Mouse (Mus musculus) heart, adult 2 months (tissue): ENCODE measurements around the gene Wdr34. TPM values are rescaled to one million over a fixed set of nuclear protein-coding genes. Genes with fewer than 3 reads are reported as not detected.
A peak's percentile ranks its signal among the peaks of the same experiment; 100 is the strongest.

Source experiments
- DNase-seq, 2 experiments: peaks; one replicate each; pipeline ENCODE4 v3.0.0; 2021
- H3K27ac ChIP-seq: fragments of 200-600 bp; 2 replicates; pipeline ENCODE4 v1.8.1; 2022
- H3K27me3 ChIP-seq: fragments of 200-500 bp; 2 replicates; pipeline ENCODE4 v1.6.1; 2012; ENCODE audit warnings: mild to moderate bottlenecking, low read length, inconsistent platforms, mixed read lengths; ENCODE audit not compliant: control insufficient read depth, insufficient read depth
- H3K36me3 ChIP-seq: fragments of 200-500 bp; 2 replicates; pipeline ENCODE4 v1.6.1; 2012; ENCODE audit warnings: low read length, inconsistent platforms; ENCODE audit not compliant: control insufficient read depth, insufficient read depth
- H3K4me1 ChIP-seq: fragments of 200-500 bp; 2 replicates; pipeline ENCODE4 v1.6.1; 2011; ENCODE audit warnings: low read length; ENCODE audit not compliant: control insufficient read depth, insufficient read depth
- H3K4me3 ChIP-seq: fragments of 200-600 bp; 2 replicates; pipeline ENCODE4 v1.8.1; 2022
- H3K79me2 ChIP-seq: fragments of 200-500 bp; replicated peaks from 2 replicates; pipeline ENCODE4 v1.6.1; 2012; ENCODE audit warnings: mild to moderate bottlenecking, inconsistent platforms, low read length, moderate library complexity, mixed read lengths; ENCODE audit not compliant: control insufficient read depth, insufficient read depth
- H3K9ac ChIP-seq: fragments of 200-500 bp; 2 replicates; pipeline ENCODE4 v1.6.1; 2012; ENCODE audit warnings: low read depth, mild to moderate bottlenecking, control low read depth, inconsistent platforms, low read length, mixed read lengths
- CTCF ChIP-seq: fragments of 200-600 bp; IDR thresholded peaks from 2 replicates; pipeline ENCODE4 v1.8.1; 2022; ENCODE audit warnings: antibody characterized with exemption, mild to moderate bottlenecking, moderate library complexity
- EP300 ChIP-seq: fragments of 200-500 bp; IDR thresholded peaks from 2 replicates; pipeline ENCODE4 v1.6.1; 2011; ENCODE audit warnings: low read depth, low read length, control low read depth; ENCODE audit not compliant: insufficient read depth
- POLR2A ChIP-seq: fragments of 200-500 bp; IDR thresholded peaks from 2 replicates; pipeline ENCODE4 v1.6.1; 2011; ENCODE audit warnings: mild to moderate bottlenecking, low read depth, low read length, control low read depth; ENCODE audit not compliant: insufficient read depth
- WGBS: fragments of 180-500 bp; shearing (Covaris S2); methylation state at CpG from one replicate; pipeline ENCODE4 v1.1.7; 2018; 5-methylcytosine and 5-hydroxymethylcytosine counted together
- intact Hi-C: fragments of 180-260 bp; cut with DNase I; formaldehyde crosslinking; loops from one replicate; pipeline ENCODE4 v1.15.1; 2025
- microRNA-seq, 2 experiments: library from miRNA; unstranded; fragments of <30 nt; microRNA quantifications; one replicate each; pipeline ENCODE4 v1.2.0; 2021
- polyA plus RNA-seq: library from polyadenylated mRNA; depleted of rRNA; stranded (reverse); fragments of >200 nt; gene quantifications from 2 replicates; pipeline ENCODE4 v1.2.3, GENCODE M21; 2012; rRNA removed
- total RNA-seq, 2 experiments: library from RNA; stranded (reverse); gene quantifications; 2 replicates each; pipeline ENCODE4 v1.2.3; 2021

Wdr34 gene
- total and polyA plus RNA-seq, 3 experiments, result 6.4 to 10.3 (median 6.4) TPM

DNA sequence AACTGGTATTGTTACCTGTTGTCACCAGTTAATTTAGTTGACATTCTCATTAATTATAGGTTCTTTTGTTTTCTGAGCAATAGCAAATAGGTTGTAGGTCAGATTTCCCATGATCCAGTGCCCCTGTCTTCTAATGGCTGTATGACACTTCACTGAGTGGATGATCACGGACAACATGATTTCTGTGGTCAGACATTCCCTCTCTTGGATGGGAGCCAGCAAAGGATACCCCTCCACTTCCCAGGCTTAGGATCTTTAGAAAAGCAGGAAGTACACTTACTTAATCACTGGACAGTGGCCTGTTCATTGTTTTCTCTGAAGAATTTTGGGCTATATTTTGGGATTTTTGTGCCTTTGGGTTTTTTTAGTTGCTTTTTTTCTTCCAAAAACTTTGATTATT is 39.6 kb downstream of the Wdr34 start:
- TF ChIP-seq CTCF, result peak; percentile 13; the same call in 1 of the 2 replicates
- TF ChIP-seq EP300, result no peak
- no peak for TF ChIP-seq POLR2A
- Histone ChIP-seq H3K4me3 (no peak overlapping the region), H3K79me2 (no peaks in the 10 kb centered on the region), H3K27ac (no peak overlapping the region), H3K27me3 (no peaks in the 10 kb centered on the region), H3K9ac (no peak overlapping the region), H3K4me1 (peaks cover 2% of the 10 kb centered on the region; the same call in 1 of the 2 replicates), H3K36me3 (peaks cover 46% of the 10 kb centered on the region)
- no peak for DNase-seq
- 38% methylated on average over 1 of the region's 1 CpGs for WGBS
- intact Hi-C loops, result no loop called here

DNA sequence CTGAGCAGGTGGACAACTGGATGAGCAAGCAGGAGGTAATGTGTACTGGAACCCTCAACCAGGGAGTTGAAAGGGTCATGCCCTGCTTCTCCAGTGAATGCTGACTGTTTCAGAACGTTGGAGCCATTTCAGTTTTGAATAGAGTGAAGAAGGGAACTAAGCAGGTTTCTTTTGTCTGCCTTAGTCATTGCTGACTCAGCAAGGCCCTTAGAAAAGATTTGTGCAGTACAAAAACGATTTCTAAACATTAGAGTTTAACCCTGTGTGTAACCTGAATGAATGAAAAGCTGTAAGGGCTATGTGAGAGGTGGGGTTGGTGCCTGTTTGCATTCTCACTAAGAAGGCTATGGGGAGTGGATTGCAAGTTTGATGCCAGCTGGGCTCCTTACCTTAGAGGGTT is 56.7 kb downstream of the Wdr34 start:
- Histone ChIP-seq H3K4me3 (no peak overlapping the region), H3K27ac (no peak overlapping the region), H3K79me2 (no peaks in the 10 kb centered on the region), H3K4me1 (no peaks in the 10 kb centered on the region), H3K27me3 (no peaks in the 10 kb centered on the region), H3K9ac (no peak overlapping the region), H3K36me3 (peaks cover 23% of the 10 kb centered on the region)
- no peak for DNase-seq
- no peak for TF ChIP-seq CTCF
- TF ChIP-seq POLR2A, result no peak
- no peak for TF ChIP-seq EP300
- intact Hi-C loops, result no loop called here
- WGBS, result 41% methylated on average over 2 of the region's 2 CpGs

Small RNAs within 50 kb of the gene (microRNA-seq; reads per million reads assigned to microRNA genes)
- gene Mir6997, result 0 to 0.56 reads per million in 2 experiments

Other genes with a start within 250 kb of the Wdr34 start
- gene Slc27a4, start 246.2 kb downstream of the Wdr34 start, total RNA-seq, result 10 to 100 TPM; 16.6 to 18.0 TPM
- 17.0 and 22.6 TPM in 2 replicates for gene Slc27a4, start 246.2 kb downstream of the Wdr34 start, polyA plus RNA-seq
- 10 to 100 TPM; 31.7 to 34.4 TPM for gene Urm1, start 228.8 kb downstream of the Wdr34 start, total RNA-seq
- 30.5 and 38.3 TPM in 2 replicates for gene Urm1, start 228.8 kb downstream of the Wdr34 start, polyA plus RNA-seq
- gene Cercam, start 179.7 kb downstream of the Wdr34 start, total RNA-seq, result 1 to 10 TPM; 3.0 to 4.1 TPM
- gene Cercam, start 179.7 kb downstream of the Wdr34 start, polyA plus RNA-seq, result 6.9 and 9.1 TPM in 2 replicates
- 10 to 100 TPM; 16.6 to 20.1 TPM for gene Odf2, start 159.7 kb downstream of the Wdr34 start, total RNA-seq
- 22.2 and 22.3 TPM in 2 replicates for gene Odf2, start 159.7 kb downstream of the Wdr34 start, polyA plus RNA-seq
- 10 to 100 TPM; 23.8 to 25.6 TPM for gene Gle1, start 113.5 kb downstream of the Wdr34 start, total RNA-seq
- 14.9 and 25.5 TPM in 2 replicates for gene Gle1, start 113.5 kb downstream of the Wdr34 start, polyA plus RNA-seq
- gene Sptan1, start 83.3 kb downstream of the Wdr34 start, total RNA-seq, result 100 to 1,000 TPM; 159 to 167 TPM
- 130 and 163 TPM in 2 replicates for gene Sptan1, start 83.3 kb downstream of the Wdr34 start, polyA plus RNA-seq
- 10 to 100 TPM; 88.7 to 96.7 TPM for gene Set, start 8.5 kb upstream of the Wdr34 start, total RNA-seq
- 21.9 and 36.4 TPM in 2 replicates for gene Set, start 8.5 kb upstream of the Wdr34 start, polyA plus RNA-seq
- 10 to 100 TPM in 1 of 2 experiments, 1 to 10 TPM in 1; 8.8 to 10.4 TPM for gene Pkn3, start 28.8 kb upstream of the Wdr34 start, total RNA-seq
- 13.6 and 15.0 TPM in 2 replicates for gene Pkn3, start 28.8 kb upstream of the Wdr34 start, polyA plus RNA-seq
- gene Zdhhc12, start 44.8 kb upstream of the Wdr34 start, total RNA-seq, result 1 to 10 TPM; 2.8 to 3.6 TPM
- 10.3 and 15.8 TPM in 2 replicates for gene Zdhhc12, start 44.8 kb upstream of the Wdr34 start, polyA plus RNA-seq
- 10 to 100 TPM; 21.9 to 26.6 TPM for gene Zer1, start 75.7 kb upstream of the Wdr34 start, total RNA-seq
- 45.1 TPM in 2 replicates for gene Zer1, start 75.7 kb upstream of the Wdr34 start, polyA plus RNA-seq
- gene Tbc1d13, start 84.9 kb upstream of the Wdr34 start, total RNA-seq, result 10 to 100 TPM; 17.2 to 17.4 TPM
- gene Tbc1d13, start 84.9 kb upstream of the Wdr34 start, polyA plus RNA-seq, result 25.4 and 33.7 TPM in 2 replicates
- 10 to 100 TPM; 90.6 to 93.3 TPM for gene Endog, start 122.6 kb upstream of the Wdr34 start, total RNA-seq
- gene Endog, start 122.6 kb upstream of the Wdr34 start, polyA plus RNA-seq, result 87.4 and 119 TPM in 2 replicates
- gene Spout1, start 129.6 kb upstream of the Wdr34 start, total RNA-seq, result 1 to 10 TPM; 5.1 to 5.4 TPM
- gene Spout1, start 129.6 kb upstream of the Wdr34 start, polyA plus RNA-seq, result 9.4 and 10.3 TPM in 2 replicates
- gene Kyat1, start 157.0 kb upstream of the Wdr34 start, total RNA-seq, result 10 to 100 TPM; 32.1 to 35.7 TPM
- 57.5 and 68.6 TPM in 2 replicates for gene Kyat1, start 157.0 kb upstream of the Wdr34 start, polyA plus RNA-seq
- 10 to 100 TPM; 68.2 to 83.3 TPM for gene Lrrc8a, start 188.8 kb upstream of the Wdr34 start, total RNA-seq
- gene Lrrc8a, start 188.8 kb upstream of the Wdr34 start, polyA plus RNA-seq, result 46.4 and 49.1 TPM in 2 replicates
- 1 to 10 TPM; 4.6 to 6.0 TPM for gene Gm28035, start 191.7 kb upstream of the Wdr34 start, total RNA-seq
- 7.6 and 14.7 TPM in 2 replicates for gene Gm28035, start 191.7 kb upstream of the Wdr34 start, polyA plus RNA-seq
- 100 to 1,000 TPM; 112 to 148 TPM for gene Phyhd1, start 217.3 kb upstream of the Wdr34 start, total RNA-seq
- 108 and 180 TPM in 2 replicates for gene Phyhd1, start 217.3 kb upstream of the Wdr34 start, polyA plus RNA-seq
- 1 to 10 TPM; 2.6 to 6.3 TPM for gene Gm28038, start 232.2 kb upstream of the Wdr34 start, total RNA-seq
- gene Gm28038, start 232.2 kb upstream of the Wdr34 start, polyA plus RNA-seq, result not detected in 2 replicates
- gene Dolk, start 237.5 kb upstream of the Wdr34 start, total RNA-seq, result 10 to 100 TPM; 21.6 to 25.3 TPM
- 23.9 and 35.1 TPM in 2 replicates for gene Dolk, start 237.5 kb upstream of the Wdr34 start, polyA plus RNA-seq
- gene Nup188, start 237.5 kb upstream of the Wdr34 start, total RNA-seq, result 10 to 100 TPM; 15.3 to 16.9 TPM
- 15.3 and 18.4 TPM in 2 replicates for gene Nup188, start 237.5 kb upstream of the Wdr34 start, polyA plus RNA-seq